8 mouse cellular contexts compared by ENCODE assay signal in genomic region chr11:95009629-95010014, GRCm38 (mm10). TPM values are rescaled to one million over a fixed set of nuclear protein-coding genes. Genes with fewer than 3 reads are reported as not detected.
DNase-seq lines count a peak whose midpoint lies in the region; ATAC-seq and TF ChIP-seq lines count a peak whose summit lies in the region.

TSS of gene Samd14 (plus strand) at chr11:95009879.

- H3K4me1 ChIP-seq in E14TG2a.4 (replicated peaks; ENCODE audit: low read depth, low read length): peaks cover 47% of the 10 kb centered on the region
- H3K4me1 ChIP-seq in kidney, embryonic 16.5 days (ENCODE audit: insufficient read depth, low read length): peaks cover 47% of the 10 kb centered on the region
- peaks cover 78% of the 10 kb centered on the region for H3K4me1 ChIP-seq in liver, embryonic 12.5 days

- H3K27ac ChIP-seq in kidney, embryonic 16.5 days (ENCODE audit: low read length): peak within 1 kb of the TSS; percentile 96
- H3K27ac ChIP-seq in liver, embryonic 12.5 days: peak within 1 kb of the TSS; percentile 100

- TF ChIP-seq POLR2A in myocyte (IDR thresholded peaks at IDR 0.05; ENCODE audit: insufficient read length, low read depth): peak; percentile 54

- H3K9ac ChIP-seq in kidney, embryonic 16.5 days (replicated peaks; ENCODE audit: low read length): peak within 1 kb of the TSS; percentile 93
- peak within 1 kb of the TSS; percentile 99 for H3K9ac ChIP-seq in liver, embryonic 12.5 days

- peaks cover 16% of the 10 kb centered on the region for H3K36me3 ChIP-seq in E14TG2a.4 (ENCODE audit: insufficient read depth, low read length)
- H3K36me3 ChIP-seq in kidney, embryonic 16.5 days (ENCODE audit: insufficient read depth, low read length): peaks cover 11% of the 10 kb centered on the region; the same call in 1 of the 2 replicates
- peaks cover 34% of the 10 kb centered on the region for H3K36me3 ChIP-seq in liver, embryonic 12.5 days
- H3K36me3 ChIP-seq in myocyte (ENCODE audit: control insufficient read depth, insufficient read depth): no peaks in the 10 kb centered on the region

- H3K9me3 ChIP-seq in E14TG2a.4 (ENCODE audit: low read length): 0 out of 2 replicates have a peak, but pooled peaks cover 5% of the 10 kb centered on the region
- no peaks in the 10 kb centered on the region for H3K9me3 ChIP-seq in kidney, embryonic 16.5 days (ENCODE audit: low read length)
- H3K9me3 ChIP-seq in liver, embryonic 12.5 days (replicated peaks): no peaks in the 10 kb centered on the region

- H3K79me2 ChIP-seq in myocyte (ENCODE audit: control insufficient read depth, insufficient read depth): no peaks in the 10 kb centered on the region

- peak within 1 kb of the TSS; percentile 40 for H3ac ChIP-seq in myocyte (ENCODE audit: control insufficient read depth, insufficient read length)

- peak; percentile 72 for ATAC-seq in kidney, embryonic 16.5 days (ENCODE audit: low FRiP score, low TSS enrichment)
- peak; percentile 21 for ATAC-seq in liver, embryonic 12.5 days

- peak within 1 kb of the TSS; percentile 69 for H3K4me2 ChIP-seq in kidney, embryonic 16.5 days (replicated peaks; ENCODE audit: low read depth, low read length)
- H3K4me2 ChIP-seq in liver, embryonic 12.5 days: peak within 1 kb of the TSS; percentile 93
- peak within 1 kb of the TSS; percentile 97 for H3K4me2 ChIP-seq in myocyte (ENCODE audit: low read depth)

- WGBS in kidney, embryonic 16.5 days: under 1% methylated on average over 30 of the region's 32 CpGs
- WGBS in liver, embryonic 12.5 days (ENCODE audit: insufficient replicate concordance): under 1% methylated on average over 28 of the region's 32 CpGs

- DNase-seq in adipocyte (ENCODE audit: low spot score): peak; percentile 70
- peak; percentile 84 for DNase-seq in embryo, embryonic 9.5 days (ENCODE audit: extremely low spot score)
- DNase-seq in heart, adult 9 months (ENCODE audit: low spot score in 2 of 2): peak; percentile 50 to 58
- DNase-seq in natural killer cell, adult 2 months (ENCODE audit: low spot score in 2 of 2): no peak

- H3K4me3 ChIP-seq in E14TG2a.4 (replicated peaks; ENCODE audit: low read length) (peak within 1 kb of the TSS; percentile 74), myocyte (peak within 1 kb of the TSS; percentile 58)
- peak within 1 kb of the TSS; percentile 60 for H3K4me3 ChIP-seq in kidney, embryonic 16.5 days (ENCODE audit: low read length)
- peak within 1 kb of the TSS; percentile 96 for H3K4me3 ChIP-seq in liver, embryonic 12.5 days

- TF ChIP-seq CTCF in E14TG2a.4 (conservative IDR thresholded peaks at IDR 0.05; ENCODE audit: low read length): no peak

- H3K27me3 ChIP-seq in E14TG2a.4 (ENCODE audit: insufficient read depth, low read length) (peaks cover 71% of the 10 kb centered on the region), myocyte (ENCODE audit: control insufficient read depth, insufficient read depth, insufficient read length) (no peaks in the 10 kb centered on the region)
- H3K27me3 ChIP-seq in kidney, embryonic 16.5 days (ENCODE audit: insufficient read depth, low read length): no peaks in the 10 kb centered on the region
- H3K27me3 ChIP-seq in liver, embryonic 12.5 days (replicated peaks): peaks cover 6% of the 10 kb centered on the region; the same call in 1 of the 2 replicates

TF ChIP-seq in myocyte, 11 proteins besides CTCF, POLR2A, EP300 and RAD21:
- peak; percentile 67 for TF ChIP-seq POLR2AphosphoS2 (IDR thresholded peaks at IDR 0.05; ENCODE audit: insufficient read length, low read depth)
- no peak for TF ChIP-seq USF1 (IDR thresholded peaks at IDR 0.05; ENCODE audit: low read depth)

RNA-seq across cellular contexts. Expression of gene Samd14, which starts in this region (rescaled TPM):
- polyA plus RNA-seq in kidney, embryonic 16.5 days (2015; fragmentation: Nextera tagmentation; extraction: Ambion mirVana): 19.2 and 21.2 TPM in 2 replicates
- 53.8 and 56.7 TPM in 2 replicates for polyA plus RNA-seq in liver, embryonic 12.5 days (2016; fragmentation: Nextera tagmentation; extraction: Ambion mirVana)
- 14.4 TPM for polyA plus RNA-seq in myocyte (2012; fragmentation: generic; extraction: Trizol)

Comparison
In these comparisons a context has a peak if more than half of its experiments do, and no peak if none do; other contexts are left out.
1. DNase-seq: peak in adipocyte (single experiment), embryo, embryonic 9.5 days (single experiment) and heart, adult 9 months (2 of 2); none in natural killer cell, adult 2 months (0 of 2).
2. Peak in every context shown above with its lines, with median percentiles within 50 percentile points of each other: H3K4me3 ChIP-seq and H3K4me2 ChIP-seq.